ENCODE assay signal across 8 mouse cellular contexts in genomic region chr8:57487441-57488155, GRCm38 (mm10). TPM values are rescaled to one million over a fixed set of nuclear protein-coding genes. Genes with fewer than 3 reads are reported as not detected.
A peak's percentile ranks its signal among the peaks of the same experiment; 100 is the strongest.
DNase-seq lines count a peak whose midpoint lies in the region; ATAC-seq lines count a peak whose summit lies in the region.

Sap30 (minus strand) TSS chr8:57487860.

- peak; percentile 97 for DNase-seq in adipocyte (ENCODE audit: low spot score)
- peak; percentile 97 for DNase-seq in embryo, embryonic 10 days (ENCODE audit: low spot score)
- peak; percentile 97 for DNase-seq in gastrocnemius, postnatal 10 days
- DNase-seq in induced T-regulatory cell, adult 2 months (ENCODE audit: low read depth) = peak; percentile 98
- peak; percentile 90 to 98 for DNase-seq in left cerebral cortex, adult 9 months (ENCODE audit: low spot score in 2 of 2)
- DNase-seq in right cerebral cortex, postnatal 14 days = peak; percentile 95
- DNase-seq in urinary bladder, postnatal 36 days (ENCODE audit: low spot score in 2 of 2) = peak; percentile 97 to 99

- peak; percentile 84 for ATAC-seq in megakaryocyte progenitor cell, adult 5-6 weeks (replicated peaks; ENCODE audit: poor library complexity)

RNA-seq across cellular contexts. Expression of gene Sap30, which starts in this region (rescaled TPM):
- 10 to 100 TPM; 33.6 to 35.9 TPM for total RNA-seq in gastrocnemius, postnatal 10 days (2021)
- total RNA-seq in megakaryocyte progenitor cell, adult 5-6 weeks (2015) = 56.9 and 60.7 TPM in 2 replicates
- total RNA-seq in megakaryocyte progenitor cell, adult 5-6 weeks (2017) = 73.0 and 90.5 TPM in 2 replicates

Comparison
In these comparisons a context has a peak if more than half of its experiments do, and no peak if none do; other contexts are left out.
1. Peak in every context shown above with its lines: DNase-seq and ATAC-seq.